Mouse (Mus musculus) spleen, postnatal 0 days (tissue): Measurements from ENCODE around the gene Tnks1bp1. TPM values are rescaled to one million over a fixed set of nuclear protein-coding genes. Genes with fewer than 3 reads are reported as not detected.

ENCODE experiments used
- polyA plus RNA-seq: library from polyadenylated mRNA; unstranded; fragments of >200 nt; fragmentation: Nextera tagmentation; extraction: Ambion mirVana; gene quantifications from 2 replicates; pipeline ENCODE4 v1.2.1, GENCODE M21; 2015

Tnks1bp1 gene
- 6.3 and 8.5 TPM in 2 replicates for polyA plus RNA-seq

DNA sequence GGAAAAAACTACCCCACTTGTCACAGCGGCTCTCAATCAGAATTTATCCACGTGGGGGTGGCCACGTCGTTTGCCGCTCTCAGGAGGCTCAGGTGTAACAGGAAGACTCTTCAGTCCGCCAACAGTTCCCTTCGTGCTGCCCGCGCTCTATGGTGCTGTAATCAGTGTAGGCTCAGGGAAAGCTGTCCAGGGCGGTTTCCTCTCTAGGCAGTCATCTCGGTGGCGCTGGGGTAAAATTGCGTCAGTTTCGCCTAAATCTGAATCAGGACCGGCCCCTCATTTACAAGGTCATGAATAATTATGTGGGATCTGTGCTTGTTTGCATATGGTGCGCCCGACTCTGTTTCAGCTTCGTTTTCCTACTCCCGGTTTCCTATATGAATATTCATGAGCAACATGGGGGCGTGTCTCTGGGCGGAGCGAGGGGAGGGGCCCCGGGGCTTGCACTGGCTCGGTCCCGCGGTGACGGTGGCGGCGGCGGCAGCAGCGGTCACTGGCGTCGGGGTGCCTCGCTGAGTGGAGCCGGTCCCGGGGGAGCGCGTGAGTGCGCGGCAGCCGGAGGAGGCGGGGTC is at the start of gene Tnks1bp1:
TSS of gene Tnks1bp1 (plus strand) at position 427 of the 572 bp plus-strand sequence.

DNA sequence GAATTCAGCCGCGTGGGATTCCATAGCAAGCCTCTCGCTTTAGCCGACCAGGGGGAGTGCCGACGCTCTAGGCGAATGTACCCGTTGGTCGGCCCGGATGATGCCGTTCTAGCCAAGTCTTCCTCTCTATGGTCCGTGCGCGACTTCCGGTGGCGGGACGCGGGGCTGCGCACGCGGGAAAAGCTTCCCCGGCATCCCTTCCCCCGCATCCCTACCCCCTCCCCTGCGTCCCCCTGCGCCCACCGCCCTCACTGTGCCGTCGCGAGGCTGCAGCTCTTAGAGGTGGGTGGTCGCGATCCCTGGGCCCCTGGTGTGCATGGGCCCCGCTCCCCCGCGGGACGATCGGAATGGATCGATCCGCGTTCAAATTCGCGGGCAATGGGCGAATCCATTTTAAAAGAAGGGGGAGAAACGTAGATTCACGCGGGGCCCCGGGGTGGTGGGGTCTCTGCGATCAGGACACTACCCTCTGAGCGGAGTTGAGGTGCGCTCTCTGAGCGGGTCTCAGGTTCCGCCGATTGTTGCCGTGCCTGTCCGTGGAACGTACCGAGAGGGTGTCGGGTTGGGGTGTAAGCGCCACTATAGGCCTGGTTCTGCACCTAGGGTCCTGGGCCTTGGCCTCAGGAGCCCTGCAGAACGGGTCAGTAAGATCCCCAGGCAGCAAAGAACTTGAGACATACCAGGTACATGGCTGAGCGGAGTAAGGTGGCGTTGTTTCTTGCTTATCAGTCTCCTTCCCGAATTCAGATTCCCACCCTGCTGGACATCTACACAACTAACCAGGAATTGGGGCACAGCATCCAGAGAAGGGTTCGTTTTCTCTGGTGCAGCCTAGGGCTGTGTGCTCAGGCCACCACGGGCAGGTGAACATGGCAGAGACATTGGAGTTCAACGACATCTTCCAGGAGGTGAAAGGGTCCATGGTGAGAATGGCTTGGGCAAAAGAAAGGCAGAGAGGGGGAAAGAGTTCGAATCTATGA is 10.5 kb upstream of the Tnks1bp1 start, which contains the start of the genes Ssrp1 and P2rx3:
TSS of gene Ssrp1 (plus strand) at position 188 of the 980 bp plus-strand sequence.
TSS of gene P2rx3 (minus strand) at position 416 of the 980 bp plus-strand sequence.

Other genes with a start within 250 kb of the Tnks1bp1 start
- gene Ube2l6, start 249.2 kb upstream of the Tnks1bp1 start, polyA plus RNA-seq = 407 and 411 TPM in 2 replicates
- gene Smtnl1, start 225.4 kb upstream of the Tnks1bp1 start, polyA plus RNA-seq = 0.11 and 0.15 TPM in 2 replicates
- gene Timm10, start 221.0 kb upstream of the Tnks1bp1 start, polyA plus RNA-seq = 48.2 and 52.4 TPM in 2 replicates
- 117 and 135 TPM in 2 replicates for gene Slc43a1, start 209.2 kb upstream of the Tnks1bp1 start, polyA plus RNA-seq
- 0.16 and 0.49 TPM in 2 replicates for gene Rtn4rl2, start 161.3 kb upstream of the Tnks1bp1 start, polyA plus RNA-seq
- 107 and 119 TPM in 2 replicates for gene Slc43a3, start 111.4 kb upstream of the Tnks1bp1 start, polyA plus RNA-seq
- 9.3 and 11.5 TPM in 2 replicates for gene Prg2, start 67.6 kb upstream of the Tnks1bp1 start, polyA plus RNA-seq
- 1.6 and 3.1 TPM in 2 replicates for gene Prg3, start 59.8 kb upstream of the Tnks1bp1 start, polyA plus RNA-seq
- gene Ssrp1, start 10.8 kb upstream of the Tnks1bp1 start, polyA plus RNA-seq = 167 and 180 TPM in 2 replicates
- 0.32 and 0.45 TPM in 2 replicates for gene P2rx3, start 10.6 kb upstream of the Tnks1bp1 start, polyA plus RNA-seq
- gene Aplnr, start 88.2 kb downstream of the Tnks1bp1 start, polyA plus RNA-seq = 28.2 and 35.2 TPM in 2 replicates
- gene Lrrc55, start 149.2 kb downstream of the Tnks1bp1 start, polyA plus RNA-seq = 0.08 and 0.12 TPM in 2 replicates